In the genomic region with DNA sequence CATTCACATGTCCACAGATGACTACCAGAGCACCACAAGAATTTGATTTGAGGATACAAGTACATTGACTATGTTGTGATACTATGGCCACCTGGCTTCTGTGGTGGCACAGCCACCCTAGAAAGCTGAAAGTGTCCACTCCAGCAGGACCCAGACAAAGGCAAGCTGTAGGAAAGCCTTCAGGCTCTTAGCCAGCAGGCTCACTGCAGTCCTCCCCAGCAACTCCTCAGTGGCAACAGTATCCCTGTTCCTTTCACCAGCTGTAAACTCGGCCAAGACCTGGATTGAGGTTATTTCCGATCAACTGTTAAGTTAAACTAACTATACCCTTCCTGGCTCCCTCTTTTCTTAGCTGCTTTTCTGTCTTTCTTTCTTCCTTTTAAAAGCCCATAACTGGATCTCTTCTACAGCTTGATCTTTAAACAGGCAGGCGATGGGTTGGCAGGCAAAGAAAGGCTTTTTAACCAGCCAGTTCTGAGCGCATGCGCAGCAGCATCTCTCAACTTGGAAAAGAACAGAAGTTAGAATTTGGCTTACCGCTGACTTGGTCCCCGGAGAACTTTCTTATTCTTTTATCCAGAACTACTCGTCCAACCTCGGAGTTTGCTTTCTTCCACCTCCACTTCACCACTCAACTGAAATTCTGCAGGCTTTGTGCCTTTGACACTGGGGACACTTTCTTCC, we compare ENCODE assay signal across 11 mouse cellular contexts.
DNase-seq lines count a peak whose midpoint lies in the region; ATAC-seq and TF ChIP-seq lines count a peak whose summit lies in the region.
"Had no signal": no experiment of that assay in that cellular context is flagged by ENCODE, and none has a peak within 500 bp of the region (broad histone marks: within the 10 kb centered on the region; RNA-seq: fewer than 3 reads in every experiment).

No protein-coding gene starts in this region.

- peak overlapping the region; percentile 6; the same call in 1 of the 2 replicates for H3K4me3 ChIP-seq in lung, embryonic 16.5 days (ENCODE audit: low read length)
- no peak overlapping the region for H3K4me3 ChIP-seq in lung, adult 2 months (replicated peaks; ENCODE audit: extremely low read depth, low read depth, low read length)
- H3K4me3 ChIP-seq: liver, embryonic 15.5 days had no signal

- no peaks in the 10 kb centered on the region for H3K27me3 ChIP-seq in lung, embryonic 16.5 days (ENCODE audit: control insufficient read depth, insufficient read depth, low read depth, low read length)
- H3K27me3 ChIP-seq: liver, embryonic 15.5 days; Patski had no signal

- peak; percentile 12 for DNase-seq in adrenal gland, postnatal 14 days
- DNase-seq in adrenal gland, adult 8-10 months = no peak
- DNase-seq in lung, adult 2 months = no peak
- DNase-seq in layer of hippocampus, adult 8-10 months (ENCODE audit: low spot score in 2 of 2) = peak; percentile 6 to 26
- peak; percentile 68 for DNase-seq in skeletal muscle tissue, adult 2 months (ENCODE audit: low read depth, low spot score)
- no peak for DNase-seq in adipocyte (ENCODE audit: low spot score)

- no peak for ATAC-seq in lung, embryonic 16.5 days (ENCODE audit: low read depth)
- ATAC-seq in erythroid progenitor cell, adult 5-6 weeks (replicated peaks; ENCODE audit: low FRiP score, poor library complexity, severe bottlenecking) = no peak
- ATAC-seq: Patski had no signal

- H3K27ac ChIP-seq in lung, embryonic 16.5 days (ENCODE audit: low read length) = peak overlapping the region; percentile 39; the same call in 1 of the 2 replicates
- H3K27ac ChIP-seq: kidney, postnatal 0 days; liver, embryonic 15.5 days had no signal

- TF ChIP-seq POLR2A in lung, adult 2 months (IDR thresholded peaks at IDR 0.05; ENCODE audit: borderline replicate concordance, extremely low read depth, low read depth, low read length) = no peak

- no peaks in the 10 kb centered on the region for H3K9me3 ChIP-seq in lung, embryonic 16.5 days (ENCODE audit: control insufficient read depth, low read length)
- H3K9me3 ChIP-seq: liver, embryonic 15.5 days had no signal

- H3K9ac ChIP-seq in lung, embryonic 16.5 days (ENCODE audit: low read length) = no peak overlapping the region
- H3K9ac ChIP-seq: liver, embryonic 15.5 days had no signal

- TF ChIP-seq CTCF in lung, adult 2 months (IDR thresholded peaks at IDR 0.05; ENCODE audit: insufficient read depth, low read length) = no peak

- no peak overlapping the region for H3K4me2 ChIP-seq in lung, embryonic 16.5 days (ENCODE audit: low read depth, low read length)
- H3K4me2 ChIP-seq: liver, embryonic 15.5 days had no signal

- no peaks in the 10 kb centered on the region for H3K36me3 ChIP-seq in lung, embryonic 16.5 days (ENCODE audit: control insufficient read depth, insufficient read depth, low read length)
- H3K36me3 ChIP-seq: liver, embryonic 15.5 days had no signal

- WGBS in lung, embryonic 16.5 days = 73% methylated on average over 9 of the region's 9 CpGs
- 76% methylated on average over 9 of the region's 9 CpGs for WGBS in lung, adult 2 months

- no peaks in the 10 kb centered on the region for H3K4me1 ChIP-seq in lung, embryonic 16.5 days (replicated peaks; ENCODE audit: control insufficient read depth, insufficient read depth, low read length)
- H3K4me1 ChIP-seq in lung, adult 2 months (ENCODE audit: control insufficient read depth, insufficient read depth, low read length) = no peaks in the 10 kb centered on the region
- H3K4me1 ChIP-seq: liver, embryonic 15.5 days had no signal

Comparison
In these comparisons a context has a peak if more than half of its experiments do, and no peak if none do; other contexts are left out.
1. DNase-seq: peak in adrenal gland, postnatal 14 days (single experiment), layer of hippocampus, adult 8-10 months (2 of 2) and skeletal muscle tissue, adult 2 months (single experiment); none in adrenal gland, adult 8-10 months (single experiment), lung, adult 2 months (single experiment) and adipocyte (single experiment).